Mouse (Mus musculus) left cerebral cortex, adult 18-20 months (tissue): Measurements from ENCODE around the gene Cc2d2a. TPM values are rescaled to one million over a fixed set of nuclear protein-coding genes. Genes with fewer than 3 reads are reported as not detected.

Experiments used
- DNase-seq, 2 experiments: peaks; one replicate each; pipeline ENCODE4 v3.0.0; 2021 to 2022; ENCODE audit warnings: low spot score in 2 of 2, mixed read lengths in 1 of 2
- total RNA-seq, 2 experiments: library from RNA; stranded (reverse); gene quantifications; 2 replicates each; pipeline ENCODE4 v1.2.3; 2021

Gene Cc2d2a
- total RNA-seq, 2 experiments from 2014 or later, result 14.1 to 19.3 TPM

- DNase-seq, result no peak
Measured at GRCm38 (mm10) chr5:43723830-43724229, 61.7 kb downstream of the Cc2d2a start.

DNA sequence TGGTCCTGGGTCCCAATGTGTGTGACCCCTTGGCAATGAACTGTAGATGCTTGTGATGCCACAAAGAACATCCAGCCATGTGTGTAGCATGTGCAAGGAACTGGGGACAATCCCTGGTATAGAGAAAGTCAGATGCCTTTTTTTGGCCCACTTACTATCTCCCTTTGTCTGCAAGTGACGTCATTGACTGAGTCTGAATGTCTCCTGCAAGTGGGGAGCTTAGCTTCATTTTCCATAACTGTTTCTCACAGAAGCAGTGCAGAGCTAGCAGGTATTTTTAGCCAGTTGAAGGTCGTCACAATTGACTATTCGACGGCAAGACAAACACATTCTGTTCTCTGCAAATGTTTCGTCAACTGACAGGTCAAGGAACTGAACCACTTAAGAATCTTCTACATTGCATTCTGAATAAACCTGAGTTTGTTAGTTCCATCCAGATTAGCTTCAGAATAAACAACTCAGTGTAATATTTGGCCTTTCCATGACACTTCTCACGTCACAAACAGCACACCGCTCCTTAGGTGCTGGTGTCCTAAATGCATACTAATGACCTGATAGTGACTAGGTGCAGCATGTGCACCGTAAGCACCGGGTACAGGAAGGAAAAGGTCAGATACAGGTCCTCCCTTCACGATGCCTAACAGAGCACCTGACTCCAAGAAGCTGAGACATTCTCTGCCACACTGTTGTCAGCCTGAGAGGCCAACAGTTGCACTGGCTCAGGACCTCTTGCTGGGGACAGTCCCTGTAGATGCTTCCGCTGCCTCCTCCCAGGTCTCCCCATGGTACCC lies 66.4 kb downstream of the Cc2d2a start:
- DNase-seq, result no peak

- peak in 1 of 2 experiments; percentile 30 for DNase-seq
Measured at GRCm38 (mm10) chr5:43732381-43732780, 70.2 kb downstream of the Cc2d2a start.

DNA sequence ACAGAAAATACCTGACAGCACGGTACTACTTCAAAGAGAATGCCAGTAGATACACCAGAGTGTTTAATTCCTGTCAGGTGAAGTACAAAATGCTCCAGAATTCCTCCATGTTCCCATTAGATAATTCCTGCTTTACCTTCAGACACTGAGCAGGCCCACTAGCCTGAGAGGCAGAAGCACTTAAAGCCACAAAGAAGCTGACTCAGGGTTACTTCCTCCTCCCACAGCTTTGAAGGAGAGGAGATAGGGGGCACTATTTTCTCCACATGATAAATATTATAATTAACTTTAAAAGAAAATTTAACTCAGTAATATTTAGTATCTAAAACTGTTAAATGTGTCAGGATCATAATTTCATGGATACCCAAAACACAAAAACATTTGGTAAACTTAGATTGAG lies 82.0 kb downstream of the Cc2d2a start:
- no peak for DNase-seq

DNA sequence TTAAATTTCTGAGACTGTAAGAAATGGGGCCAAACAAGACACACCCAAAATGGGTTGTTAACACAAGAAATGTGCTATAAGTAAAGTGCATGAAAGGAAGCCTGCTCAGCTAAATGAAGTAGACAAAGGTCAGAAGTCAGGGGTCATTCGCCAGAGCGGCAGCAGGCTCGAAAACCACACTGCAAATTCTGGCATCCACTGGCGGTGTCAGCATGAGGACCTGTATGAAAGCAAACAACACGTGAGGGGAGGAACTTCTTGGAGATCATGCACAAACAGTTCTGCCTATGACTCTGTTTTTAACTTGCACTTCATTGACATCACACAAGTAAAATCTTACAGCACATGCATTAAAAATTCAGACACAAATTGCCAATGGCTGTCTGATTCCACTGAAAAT lies 83.0 kb downstream of the Cc2d2a start:
- no peak for DNase-seq

DNA sequence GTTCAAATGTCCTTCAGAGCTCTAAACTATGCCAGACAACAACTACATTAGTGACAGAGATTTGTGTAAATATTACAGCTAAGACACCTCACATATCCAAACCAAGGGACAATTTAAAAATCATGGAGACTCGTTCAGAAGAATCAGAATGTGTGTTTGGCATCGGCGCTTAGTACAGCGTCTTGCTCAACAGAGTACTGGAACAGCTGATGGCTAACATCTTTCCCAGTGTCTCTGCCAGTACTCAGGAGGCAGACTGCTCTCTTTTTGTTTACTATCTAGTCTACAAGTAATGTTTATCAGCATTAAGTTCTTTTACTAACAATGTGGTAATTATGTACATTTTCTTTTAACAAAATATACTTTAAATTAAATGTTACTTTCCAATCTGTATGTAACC lies 85.9 kb downstream of the Cc2d2a start:
- DNase-seq, result no peak

DNA sequence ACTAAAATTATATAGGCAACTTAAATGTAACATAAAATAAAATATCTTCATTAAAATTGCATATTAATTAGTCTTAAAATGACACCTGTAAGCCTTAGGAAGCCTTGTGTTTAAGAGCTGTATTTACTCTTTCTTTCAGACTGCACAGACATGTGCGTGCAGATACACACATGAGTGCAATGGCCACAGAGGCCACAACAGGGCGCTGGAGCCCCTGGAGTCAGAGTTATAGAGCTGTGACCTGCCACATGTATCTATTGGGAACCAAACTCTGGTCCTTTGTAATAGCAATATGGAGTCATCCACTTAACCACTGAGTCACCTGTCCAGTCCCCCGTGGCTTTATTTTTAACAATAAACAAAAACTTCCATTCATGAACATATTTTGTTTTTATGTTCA lies 86.9 kb downstream of the Cc2d2a start:
- DNase-seq, result no peak

- DNase-seq, result peak in 1 of 2 experiments; percentile 30
Measured at GRCm38 (mm10) chr5:43770618-43771354, 108.6 kb downstream of the Cc2d2a start.

DNA sequence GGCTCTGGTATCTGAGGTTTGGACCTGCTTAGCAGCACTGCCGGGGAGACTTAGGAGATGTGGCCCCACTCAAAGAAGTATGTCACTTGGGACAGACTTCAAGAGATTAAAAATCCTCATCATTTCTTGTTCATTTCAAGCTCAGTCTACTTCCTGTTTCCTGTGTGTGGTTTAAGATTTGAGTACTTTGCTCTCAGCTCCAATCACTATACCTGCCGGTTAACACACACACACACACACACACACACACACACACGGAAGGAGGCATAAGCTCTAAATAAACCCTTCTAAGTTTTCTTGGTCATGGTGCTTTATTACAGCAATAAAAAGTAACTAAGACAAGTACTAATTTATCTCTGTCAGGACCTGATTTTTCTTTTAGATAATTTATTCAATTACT lies 109.4 kb downstream of the Cc2d2a start:
- DNase-seq, result no peak

DNA sequence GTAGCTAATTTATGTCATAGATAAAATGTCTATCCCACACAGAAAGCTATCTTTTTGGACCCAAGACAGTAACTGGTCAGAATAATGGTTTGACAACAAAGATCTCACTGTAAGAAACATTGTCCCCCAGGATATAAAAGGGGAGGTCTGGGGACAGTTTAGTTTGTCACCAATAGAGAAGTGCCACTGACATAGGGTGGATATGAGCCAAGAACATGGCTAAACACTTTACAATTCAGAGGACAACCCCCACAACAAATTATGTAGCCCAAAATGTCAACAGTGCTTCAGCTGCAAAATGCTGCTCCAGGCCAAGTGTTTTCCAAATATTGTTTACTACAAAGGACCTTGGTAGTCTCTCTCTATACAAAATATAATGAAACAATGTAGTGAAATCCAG lies 114.3 kb downstream of the Cc2d2a start:
- DNase-seq, result no peak

GRCm38 (mm10) chr5:43776993-43777392 lies 114.8 kb downstream of the Cc2d2a start:
- no peak for DNase-seq

GRCm38 (mm10) chr5:43778583-43778982 lies 116.4 kb downstream of the Cc2d2a start:
- DNase-seq, result no peak

DNA sequence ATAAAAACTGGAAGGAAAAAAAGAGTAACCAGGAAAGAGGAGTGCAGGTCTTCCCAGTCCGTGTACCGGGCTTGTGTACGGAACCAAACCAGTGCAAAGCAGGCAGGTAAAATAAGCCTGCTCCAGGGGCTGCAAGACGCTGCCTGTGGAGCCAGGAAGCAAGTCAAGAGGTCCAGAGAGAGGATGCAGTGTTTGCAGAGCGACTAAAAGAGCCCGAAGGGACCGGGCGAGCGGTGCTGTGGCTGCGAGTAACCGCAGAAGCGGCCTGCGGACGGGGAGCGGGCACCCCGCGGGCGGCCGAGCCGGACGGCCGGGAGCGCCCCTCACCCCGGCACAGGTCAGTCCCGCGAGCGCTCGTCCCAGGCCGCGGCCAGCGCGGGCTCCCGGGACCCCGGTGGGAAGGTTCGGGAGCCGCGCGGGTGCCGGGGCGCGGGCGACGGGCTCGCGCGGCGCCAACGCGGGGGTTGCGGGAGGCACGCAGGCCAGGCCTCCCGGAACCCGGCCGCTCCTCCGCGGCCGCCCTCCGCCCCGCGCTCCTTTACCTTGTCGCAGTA lies 119.4 kb downstream of the Cc2d2a start:
- peak in 1 of 2 experiments; percentile 23 for DNase-seq

DNA sequence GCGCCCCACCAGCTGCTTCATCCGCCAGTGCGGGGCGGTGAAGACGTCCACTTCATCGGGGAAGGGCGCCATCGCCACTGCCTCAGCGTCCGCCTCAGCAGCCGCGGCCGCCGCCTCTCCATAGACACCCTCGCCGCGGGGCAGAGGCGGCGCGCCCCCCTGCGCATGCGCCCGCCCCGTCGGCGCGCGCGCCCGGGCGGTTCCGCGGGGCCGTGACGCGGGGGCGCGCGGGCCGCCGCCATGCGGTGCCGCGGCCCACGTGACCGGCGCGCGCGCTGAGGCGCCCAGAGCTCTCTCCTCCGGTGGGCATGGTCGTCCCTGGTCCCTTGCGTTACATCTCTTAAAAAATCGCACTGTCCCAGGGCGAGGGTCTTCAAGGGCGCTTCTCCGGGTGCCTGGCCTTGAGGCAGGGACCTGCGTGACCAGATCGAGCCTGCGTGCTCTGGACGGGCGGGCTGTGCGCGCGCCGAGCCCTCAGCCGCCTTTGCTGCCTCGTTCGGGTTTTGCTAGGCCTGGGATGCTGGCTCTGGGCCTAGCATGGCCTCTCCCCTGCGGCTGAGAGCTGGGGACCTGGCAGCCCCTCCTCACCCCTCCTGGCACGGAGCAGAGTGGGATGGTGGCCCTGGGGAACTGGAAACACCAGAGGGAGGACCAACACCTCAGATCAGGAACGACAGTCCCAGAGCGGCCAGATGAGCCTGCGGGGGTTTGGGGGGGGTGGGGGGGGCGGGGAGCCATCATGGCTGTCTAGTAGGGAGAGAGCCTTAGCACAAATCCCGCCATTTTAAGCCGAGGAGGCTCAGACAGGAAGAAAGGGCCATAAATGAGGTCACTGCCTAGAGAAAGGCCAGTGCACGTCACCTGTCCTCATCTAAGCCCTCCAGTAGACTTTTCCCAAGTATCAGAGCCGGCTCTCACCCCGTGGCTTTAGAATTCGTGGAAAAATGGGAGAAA lies 120.1 kb downstream of the Cc2d2a start:
- DNase-seq, result peak; percentile 72 to 85

DNA sequence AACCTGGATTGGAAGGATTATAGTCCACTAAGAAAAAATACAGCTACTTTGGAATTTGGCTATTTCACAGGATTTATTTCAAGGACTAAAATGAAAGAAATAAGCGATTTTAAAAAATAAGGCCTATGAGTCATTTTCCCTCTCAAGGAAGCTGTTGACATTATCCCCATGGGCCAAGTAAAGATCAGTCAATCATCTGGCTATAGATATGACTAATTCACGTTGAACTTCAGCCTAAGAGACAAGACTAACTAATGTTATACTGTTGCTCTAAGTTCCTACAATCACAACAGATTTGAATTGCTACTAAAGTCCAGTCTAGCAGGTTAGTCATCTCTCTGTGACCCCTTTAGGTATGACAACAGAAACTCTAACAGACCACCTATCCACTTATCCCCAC lies 121.8 kb downstream of the Cc2d2a start:
- DNase-seq, result no peak

GRCm38 (mm10) chr5:43786607-43787006 lies 124.5 kb downstream of the Cc2d2a start:
- no peak for DNase-seq

DNA sequence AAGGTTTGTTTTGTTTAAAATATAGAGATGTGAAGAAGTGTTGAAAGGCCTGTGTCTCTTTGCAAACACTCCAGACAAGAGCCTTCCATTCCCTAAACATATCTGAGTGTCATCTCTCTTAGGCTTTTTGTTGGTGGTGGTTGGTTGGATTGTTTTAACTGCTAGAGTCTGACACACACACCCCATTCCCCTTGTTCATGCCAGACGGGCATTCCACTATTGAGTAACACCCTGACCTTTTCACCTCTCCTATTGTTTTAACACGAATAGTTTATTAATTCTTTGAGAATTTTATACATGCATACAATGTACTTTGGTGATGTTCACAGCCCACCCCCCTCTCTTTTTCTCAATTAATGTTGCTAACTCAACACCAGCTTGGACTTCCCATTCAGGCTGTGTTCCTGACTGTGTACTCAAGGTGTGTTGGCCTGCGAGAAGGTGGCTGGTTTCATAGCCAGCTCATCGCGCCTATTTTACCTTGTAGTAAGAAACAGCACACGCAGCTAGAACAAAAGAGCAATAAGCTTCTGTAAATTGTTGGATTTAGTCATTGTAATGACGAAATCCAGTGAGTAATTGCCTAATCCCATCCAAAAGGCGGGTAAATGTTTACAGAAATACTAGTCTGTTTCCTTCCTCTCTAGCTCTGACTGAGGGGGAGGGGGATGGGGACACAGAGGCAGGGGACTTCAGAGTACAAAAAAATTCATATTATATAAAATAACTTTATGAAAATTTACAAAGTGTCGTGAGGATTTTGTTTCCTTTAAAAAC lies 126.0 kb downstream of the Cc2d2a start:
- no peak for DNase-seq
